Mouse (Mus musculus): Measurements from ENCODE around the gene Hadha. TPM values are rescaled to one million over a fixed set of nuclear protein-coding genes. Genes with fewer than 3 reads are reported as not detected.

Hadha gene
- total RNA-seq, 1 experiment from 2014 or later, result 103 TPM

DNA sequence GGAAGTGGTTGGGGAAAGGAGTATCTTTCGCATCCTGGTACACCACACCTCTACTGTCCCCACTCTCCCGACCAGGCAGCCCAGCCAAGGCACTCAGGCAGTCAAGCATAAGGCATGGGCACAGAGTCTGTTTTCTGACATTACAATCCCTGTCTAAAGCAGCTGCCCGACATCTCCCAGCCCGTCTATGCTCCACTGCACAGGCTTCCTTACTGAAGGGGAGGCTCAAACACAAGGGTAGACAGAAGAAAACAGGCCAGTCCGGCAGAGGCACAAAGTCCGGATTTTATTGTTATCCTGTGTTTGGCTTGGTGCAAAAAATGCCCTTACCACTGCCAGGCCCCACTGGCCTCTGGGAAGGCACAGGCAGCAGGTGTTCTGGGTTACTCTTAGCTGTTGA is 35.8 kb downstream of the Hadha start:
- ATAC-seq (replicated peaks; ENCODE audit: insufficient number of reproducible peaks, low FRiP score, low TSS enrichment, poor library complexity, severe bottlenecking), result no peak

DNA sequence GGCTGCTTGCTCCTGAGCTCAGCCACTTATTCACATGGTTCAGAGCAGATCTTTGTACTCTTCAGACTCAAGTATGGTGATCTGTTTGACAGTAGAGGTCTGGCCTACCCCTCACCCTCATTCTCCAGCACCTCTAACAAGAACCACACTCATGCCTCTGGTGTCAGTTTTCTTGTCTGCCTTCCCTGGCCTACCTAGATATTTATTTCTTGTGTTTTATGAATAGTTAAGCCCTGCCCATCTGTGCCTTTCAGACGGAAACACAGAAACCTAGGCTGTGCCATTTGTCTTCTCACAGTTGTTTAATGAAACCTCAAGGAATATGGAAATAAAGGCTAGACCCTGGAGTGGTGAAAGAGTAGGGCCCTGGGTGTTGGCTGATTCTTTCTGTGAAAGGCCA is 36.9 kb downstream of the Hadha start:
- no peak for ATAC-seq (replicated peaks; ENCODE audit: insufficient number of reproducible peaks, low FRiP score, low TSS enrichment, poor library complexity, severe bottlenecking)

DNA sequence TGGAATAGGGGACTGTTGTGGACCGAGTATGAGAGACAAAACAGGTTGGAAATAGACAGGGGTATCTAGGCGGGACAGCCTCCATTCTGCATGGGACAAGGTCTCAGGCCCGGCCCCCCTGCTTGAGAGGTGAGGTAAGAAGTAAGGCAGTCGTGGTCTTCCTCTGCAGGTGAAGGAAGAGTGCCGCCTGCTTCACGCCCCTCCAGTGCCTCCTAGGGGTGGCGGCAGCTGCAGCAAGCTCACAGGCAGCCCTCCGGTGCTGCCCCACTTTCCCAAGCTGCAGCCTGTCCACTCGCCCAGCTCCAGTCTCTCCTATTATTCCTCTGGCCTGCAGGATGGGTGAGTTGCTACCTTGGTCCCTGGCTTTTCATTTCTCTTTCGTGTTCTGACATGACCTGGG is 39.2 kb downstream of the Hadha start:
- no peak for ATAC-seq (replicated peaks; ENCODE audit: insufficient number of reproducible peaks, low FRiP score, low TSS enrichment, poor library complexity, severe bottlenecking)

DNA sequence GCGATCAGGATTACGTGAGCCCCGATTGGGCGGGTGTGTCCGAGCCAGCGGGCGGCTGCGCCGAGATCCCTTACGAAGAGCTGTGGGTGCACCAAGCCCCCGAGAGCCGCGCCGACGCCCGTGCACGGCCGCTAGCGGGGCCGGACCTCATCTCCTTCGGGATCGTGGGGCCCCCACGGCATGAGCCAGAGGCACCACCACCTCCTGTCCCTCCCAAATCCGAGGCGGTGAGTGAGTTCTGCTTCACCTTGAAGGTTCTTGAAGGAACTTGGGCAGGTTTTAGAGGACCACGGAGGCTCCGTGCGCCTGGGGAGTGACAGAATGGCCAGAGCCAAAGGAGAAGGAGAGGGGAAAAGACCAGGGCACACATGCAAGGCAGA is 40.2 kb downstream of the Hadha start:
- ATAC-seq (replicated peaks; ENCODE audit: insufficient number of reproducible peaks, low FRiP score, low TSS enrichment, poor library complexity, severe bottlenecking), result no peak

DNA sequence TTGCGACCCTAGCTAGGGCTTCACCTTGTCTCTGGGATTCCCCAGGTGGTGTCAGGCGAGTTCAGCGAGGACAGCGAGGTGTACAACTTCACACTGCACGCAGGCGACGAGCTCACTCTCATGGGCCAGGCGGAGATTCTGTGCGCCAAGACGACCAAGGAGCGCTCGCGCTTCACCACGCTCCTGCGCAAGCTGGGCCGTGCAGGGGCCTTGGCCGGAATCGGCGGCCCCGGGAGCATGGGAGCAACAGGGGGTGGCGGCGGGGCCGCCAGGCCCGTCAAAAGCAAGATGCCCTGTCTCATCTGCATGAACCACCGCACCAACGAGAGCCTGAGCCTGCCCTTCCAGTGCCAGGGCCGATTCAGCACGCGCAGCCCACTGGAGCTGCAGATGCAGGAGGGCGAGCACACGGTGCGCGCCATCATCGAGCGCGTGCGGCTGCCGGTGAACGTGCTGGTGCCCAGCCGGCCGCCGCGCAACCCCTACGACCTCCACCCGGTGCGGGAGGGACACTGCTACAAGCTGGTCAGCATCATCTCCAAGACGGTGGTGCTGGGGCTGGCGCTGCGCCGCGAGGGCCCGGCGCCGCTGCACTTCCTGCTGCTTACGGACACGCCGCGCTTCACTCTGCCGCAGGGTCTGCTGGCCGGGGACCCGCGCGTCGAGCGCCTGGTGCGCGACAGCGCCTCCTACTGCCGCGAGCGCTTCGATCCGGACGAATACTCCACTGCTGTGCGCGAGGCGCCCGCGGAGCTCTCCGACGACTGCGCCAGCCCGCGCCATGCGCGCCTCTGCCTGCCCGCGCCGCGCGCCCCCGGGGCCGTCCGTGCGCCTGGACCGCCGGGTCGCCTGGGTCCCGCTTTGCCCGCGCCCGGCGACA is 40.8 kb downstream of the Hadha start:
- ATAC-seq (replicated peaks; ENCODE audit: insufficient number of reproducible peaks, low FRiP score, low TSS enrichment, poor library complexity, severe bottlenecking), result no peak

DNA sequence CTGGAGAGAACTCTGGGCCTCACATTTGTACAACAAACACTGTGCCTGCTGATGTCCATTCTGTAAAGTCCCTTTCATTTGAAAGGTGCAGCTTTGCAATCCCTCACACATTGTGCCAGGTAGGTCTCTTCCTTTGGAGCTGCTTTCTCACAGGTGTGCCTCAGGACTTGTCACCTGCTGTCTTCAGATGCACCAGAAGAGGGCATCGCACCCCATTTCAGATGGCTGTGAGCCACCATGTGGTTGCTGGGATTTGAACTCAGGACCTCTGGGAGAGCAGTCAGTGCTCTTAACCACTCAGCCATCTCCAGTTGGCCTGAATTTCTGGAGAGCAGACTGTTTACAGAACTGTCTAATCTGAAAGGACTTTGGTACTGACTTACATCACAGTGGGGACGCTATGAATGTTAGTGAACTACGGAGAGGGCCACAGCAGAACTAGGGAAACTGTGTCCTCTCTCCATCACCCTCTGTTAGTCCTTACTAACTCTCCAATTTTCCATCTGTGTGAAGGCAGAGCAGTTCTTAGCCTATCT is 42.4 kb downstream of the Hadha start:
- ATAC-seq (replicated peaks; ENCODE audit: insufficient number of reproducible peaks, low FRiP score, low TSS enrichment, poor library complexity, severe bottlenecking), result no peak

DNA sequence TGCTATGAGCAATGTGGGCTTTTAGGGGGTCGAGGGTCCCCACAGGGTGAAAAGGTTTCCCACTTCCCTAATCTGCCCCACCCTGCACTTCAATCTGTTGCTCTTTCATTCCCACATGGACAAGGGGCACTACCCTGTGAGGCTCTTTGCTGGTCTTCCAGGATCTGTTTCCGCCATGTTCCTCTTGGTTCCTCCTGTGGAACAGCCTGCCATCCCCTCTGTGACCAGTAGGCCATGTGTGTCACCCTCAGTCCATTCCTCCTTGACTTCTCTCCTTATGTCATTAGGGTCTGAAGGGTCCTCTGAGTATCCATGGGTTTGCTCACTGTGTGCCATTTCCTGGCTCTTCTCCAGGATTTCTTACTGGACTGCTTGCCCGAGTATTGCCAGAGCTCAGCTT is 43.2 kb downstream of the Hadha start:
- ATAC-seq (replicated peaks; ENCODE audit: insufficient number of reproducible peaks, low FRiP score, low TSS enrichment, poor library complexity, severe bottlenecking), result no peak

DNA sequence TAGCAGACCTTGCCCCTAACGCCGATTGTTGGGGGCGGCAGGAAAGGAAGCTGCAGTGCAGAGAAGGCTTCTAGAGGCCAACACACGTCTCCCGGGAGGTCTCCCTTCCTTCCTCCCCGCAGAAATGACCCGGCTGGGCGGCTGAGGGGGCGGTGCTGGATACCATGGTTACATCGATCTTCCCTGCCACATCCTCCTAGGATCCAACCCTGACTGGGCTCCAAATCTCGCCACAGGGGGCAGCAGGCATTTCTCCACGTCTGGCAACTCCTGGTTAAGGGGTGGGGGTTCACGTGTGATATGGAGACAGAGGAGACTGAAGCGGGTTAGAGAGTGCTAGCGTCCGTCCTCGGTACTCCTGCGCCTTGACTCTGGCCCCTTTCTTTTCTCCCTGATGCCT is 43.8 kb downstream of the Hadha start:
- ATAC-seq (replicated peaks; ENCODE audit: insufficient number of reproducible peaks, low FRiP score, low TSS enrichment, poor library complexity, severe bottlenecking), result no peak

DNA sequence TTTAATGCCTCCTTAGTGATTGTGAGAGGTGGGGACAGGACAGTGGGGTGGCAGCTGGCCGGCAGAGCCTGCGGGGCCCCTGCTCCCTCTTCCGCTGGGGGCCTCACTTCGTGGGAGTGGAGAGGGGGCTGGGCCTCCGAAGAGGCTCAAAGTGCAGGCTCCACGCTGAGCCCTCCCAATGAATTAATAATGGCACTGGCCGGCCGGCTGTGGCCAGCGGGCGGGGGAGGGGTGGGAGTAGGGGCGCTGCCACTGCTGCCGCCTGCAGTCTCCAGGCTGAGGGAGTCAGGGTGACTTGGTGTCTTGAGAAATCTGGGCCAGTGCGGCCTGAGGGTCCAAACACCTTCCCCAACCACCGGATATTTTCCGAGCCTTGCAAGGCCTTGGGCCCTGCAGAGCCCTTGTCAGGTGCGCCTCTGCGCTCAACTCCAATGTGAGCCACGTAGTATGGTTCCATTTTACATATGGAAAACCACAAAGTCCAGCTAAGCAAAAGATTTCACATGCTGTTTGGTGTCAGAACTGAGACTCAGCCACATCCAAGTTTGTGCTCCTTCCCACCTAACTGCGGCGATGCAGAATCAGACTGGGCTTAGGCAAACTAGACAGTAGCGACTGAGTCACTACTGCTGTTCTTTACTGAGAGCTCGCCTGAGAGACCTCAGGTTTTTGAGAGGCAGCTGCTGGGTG is 44.4 kb downstream of the Hadha start:
- ATAC-seq (replicated peaks; ENCODE audit: insufficient number of reproducible peaks, low FRiP score, low TSS enrichment, poor library complexity, severe bottlenecking), result no peak

DNA sequence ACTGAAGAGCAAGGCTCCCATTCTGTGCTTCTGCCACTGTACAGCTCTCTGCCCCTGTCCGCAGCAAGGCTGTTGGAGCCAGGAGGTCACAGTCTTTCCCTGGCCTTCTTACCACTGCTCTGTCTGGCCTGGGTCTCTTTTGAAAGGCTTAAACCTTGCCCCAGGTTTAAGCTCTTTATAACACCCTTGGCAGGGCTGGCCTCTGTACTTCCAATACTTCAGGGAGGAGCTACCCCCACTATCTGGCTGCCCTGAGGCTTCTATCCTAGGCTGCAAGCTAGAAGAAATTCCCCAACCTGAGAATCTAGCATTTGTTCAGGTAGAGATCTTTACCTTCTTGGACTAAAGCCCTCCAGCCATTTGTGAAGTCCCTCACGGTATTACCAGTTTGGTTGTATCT is 45.1 kb downstream of the Hadha start:
- ATAC-seq (replicated peaks; ENCODE audit: insufficient number of reproducible peaks, low FRiP score, low TSS enrichment, poor library complexity, severe bottlenecking), result no peak

DNA sequence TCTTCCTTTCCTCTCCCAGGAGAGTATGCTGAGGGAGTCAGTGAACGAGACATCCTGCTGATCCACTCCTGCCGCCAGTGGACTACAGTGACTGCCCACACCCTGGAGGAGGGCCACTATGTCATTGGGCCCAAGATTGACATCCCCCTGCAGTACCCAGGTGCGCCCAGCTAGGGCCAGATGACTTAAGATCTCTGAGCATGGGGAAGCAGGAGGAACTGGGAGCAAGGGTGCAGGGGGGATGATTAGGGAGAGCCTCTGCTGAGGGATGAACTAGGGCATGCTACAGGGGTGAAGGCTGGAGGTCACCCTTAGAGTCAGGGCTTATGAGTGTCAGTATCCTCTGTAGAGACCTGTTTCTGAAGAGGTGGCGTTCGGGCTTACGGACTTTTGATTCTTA is 46.7 kb downstream of the Hadha start:
- no peak for ATAC-seq (replicated peaks; ENCODE audit: insufficient number of reproducible peaks, low FRiP score, low TSS enrichment, poor library complexity, severe bottlenecking)

DNA sequence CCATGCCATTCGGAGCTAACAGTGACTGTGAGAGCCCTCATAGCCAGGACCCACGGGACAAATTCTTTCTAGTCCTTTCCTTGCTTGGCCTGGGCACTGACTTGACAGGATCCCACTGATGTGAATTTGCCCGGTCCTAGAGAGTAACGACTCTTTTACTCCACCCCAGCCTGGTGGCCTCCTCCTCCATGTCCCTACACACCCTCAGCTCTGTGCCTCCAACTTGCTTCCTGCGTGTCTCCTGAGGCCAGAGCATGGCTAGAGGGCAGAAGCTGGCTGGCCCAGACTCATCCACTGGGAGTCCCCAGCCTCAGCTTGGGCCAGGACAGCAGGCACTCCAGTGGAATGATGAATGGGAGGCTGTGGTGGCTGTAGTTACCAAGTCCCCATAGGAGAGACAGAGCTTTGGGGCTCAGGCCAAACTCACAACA is 47.3 kb downstream of the Hadha start:
- no peak for ATAC-seq (replicated peaks; ENCODE audit: insufficient number of reproducible peaks, low FRiP score, low TSS enrichment, poor library complexity, severe bottlenecking)

DNA sequence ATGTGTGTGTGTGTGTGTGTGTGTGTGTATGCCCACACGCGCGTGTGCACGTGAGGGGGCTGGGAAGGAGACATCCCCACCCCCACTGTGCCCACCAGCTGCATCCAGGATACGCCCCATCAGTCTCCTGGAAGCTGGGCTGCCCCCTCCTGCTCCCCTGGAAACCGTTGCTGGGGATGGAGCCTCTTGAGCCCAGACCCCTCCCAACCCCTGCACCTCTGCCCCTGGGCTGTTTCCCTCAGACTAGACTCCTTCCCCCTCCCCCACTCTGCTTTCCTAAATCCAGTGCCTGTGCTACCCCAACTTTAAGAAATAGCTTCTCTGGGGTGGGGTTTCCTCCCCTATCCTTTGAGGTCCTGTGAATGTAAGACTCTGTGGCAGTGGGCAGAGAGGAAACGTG is 47.8 kb downstream of the Hadha start:
- no peak for ATAC-seq (replicated peaks; ENCODE audit: insufficient number of reproducible peaks, low FRiP score, low TSS enrichment, poor library complexity, severe bottlenecking)

DNA sequence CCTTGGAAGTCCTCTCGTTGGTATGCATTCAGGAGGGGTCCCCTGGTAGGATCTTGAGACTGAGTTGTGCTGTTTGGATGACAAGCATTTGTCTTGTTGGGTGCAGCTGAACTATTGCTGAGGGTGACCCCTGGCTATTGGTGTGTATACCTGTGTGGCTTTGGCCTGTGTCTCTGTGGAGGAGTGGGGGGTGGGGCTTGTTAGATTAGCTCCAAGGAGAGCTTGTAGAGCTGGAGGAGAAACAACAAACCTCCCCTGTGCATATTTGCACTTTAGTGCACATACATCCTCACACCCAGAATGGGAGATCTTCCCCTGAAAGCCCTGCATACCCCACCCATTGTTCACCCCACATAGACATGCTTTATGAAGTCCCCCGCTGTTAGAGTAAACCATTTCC is 48.2 kb downstream of the Hadha start:
- ATAC-seq (replicated peaks; ENCODE audit: insufficient number of reproducible peaks, low FRiP score, low TSS enrichment, poor library complexity, severe bottlenecking), result no peak

DNA sequence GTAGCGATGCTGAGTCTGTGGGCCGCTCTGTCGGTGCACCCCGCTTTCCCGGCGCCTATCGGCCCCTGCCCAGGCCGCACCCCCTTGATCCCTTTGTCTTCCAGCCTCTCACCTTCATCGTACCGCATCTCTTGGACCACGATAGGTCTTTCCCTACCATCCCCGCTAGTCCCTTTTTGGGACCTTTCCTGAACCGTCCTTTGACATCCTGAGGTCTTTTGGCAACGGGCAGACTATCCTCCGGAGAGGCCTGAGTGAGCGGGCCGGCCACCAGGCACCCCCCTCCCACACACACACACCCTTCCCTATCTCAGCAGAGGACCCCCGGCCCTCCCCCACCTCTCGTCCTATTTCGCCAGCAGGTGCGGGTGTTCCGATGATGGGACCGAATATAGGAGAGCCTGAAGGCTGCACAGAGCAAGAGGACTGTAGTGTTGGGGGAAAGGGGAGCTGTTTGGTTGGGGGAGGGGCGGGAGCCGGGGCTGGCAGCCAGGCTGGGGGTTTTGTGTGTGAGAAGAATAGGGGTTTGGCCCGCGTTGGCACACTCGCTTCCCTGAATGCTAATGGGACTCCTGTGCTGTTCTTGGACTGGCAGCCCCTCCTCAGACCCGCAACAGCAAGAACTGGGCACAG is 49.2 kb downstream of the Hadha start, which contains the start of gene 3110082J24Rik:
Gene 3110082J24Rik (minus strand): TSS at position 419 of the 633 bp plus-strand sequence.
- no peak for ATAC-seq (replicated peaks; ENCODE audit: insufficient number of reproducible peaks, low FRiP score, low TSS enrichment, poor library complexity, severe bottlenecking)

DNA sequence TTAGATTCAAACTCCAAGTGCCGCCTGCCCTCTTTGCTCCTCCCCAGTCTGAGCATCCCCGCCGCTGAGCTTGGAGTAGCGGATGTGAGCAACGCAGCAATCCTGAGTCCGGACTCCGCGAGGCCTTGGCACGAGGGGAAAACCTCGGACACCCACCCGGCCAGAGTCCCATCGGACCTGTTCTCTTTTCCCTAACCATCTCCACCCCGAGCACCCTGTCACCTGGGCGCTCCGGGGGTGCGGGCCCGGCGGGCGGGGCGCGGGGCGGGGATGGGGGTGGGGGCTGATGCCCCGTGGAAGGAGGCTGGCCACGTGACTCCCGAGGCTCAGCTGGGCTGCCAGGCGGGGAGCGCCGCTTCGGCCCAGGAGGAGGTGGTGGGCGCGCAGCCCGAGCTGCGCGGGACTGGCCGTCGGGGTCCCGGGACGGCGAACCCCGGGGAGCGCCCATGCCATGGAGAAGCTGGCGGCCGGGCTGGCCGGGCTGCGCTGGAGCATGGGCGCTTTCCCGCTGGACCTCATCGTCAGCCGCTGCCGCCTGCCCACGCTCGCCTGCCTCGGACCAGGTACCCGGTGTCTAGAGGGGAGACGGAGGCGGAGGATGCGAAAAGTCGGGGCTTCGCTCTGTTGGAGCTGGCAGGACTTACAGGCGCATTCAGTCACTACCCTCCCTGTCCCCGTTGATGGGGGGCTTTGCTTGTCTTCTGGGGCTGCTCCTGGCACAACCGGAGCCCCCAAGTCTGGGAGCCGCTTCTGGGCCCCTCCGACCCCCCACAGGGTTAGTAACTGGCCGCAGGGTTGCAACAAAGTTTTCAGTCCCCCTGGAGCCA is 49.9 kb downstream of the Hadha start, which contains the start of gene Garem2:
Gene Garem2 (plus strand): TSS at position 321 of the 827 bp plus-strand sequence.
- no peak for ATAC-seq (replicated peaks; ENCODE audit: insufficient number of reproducible peaks, low FRiP score, low TSS enrichment, poor library complexity, severe bottlenecking)

DNA sequence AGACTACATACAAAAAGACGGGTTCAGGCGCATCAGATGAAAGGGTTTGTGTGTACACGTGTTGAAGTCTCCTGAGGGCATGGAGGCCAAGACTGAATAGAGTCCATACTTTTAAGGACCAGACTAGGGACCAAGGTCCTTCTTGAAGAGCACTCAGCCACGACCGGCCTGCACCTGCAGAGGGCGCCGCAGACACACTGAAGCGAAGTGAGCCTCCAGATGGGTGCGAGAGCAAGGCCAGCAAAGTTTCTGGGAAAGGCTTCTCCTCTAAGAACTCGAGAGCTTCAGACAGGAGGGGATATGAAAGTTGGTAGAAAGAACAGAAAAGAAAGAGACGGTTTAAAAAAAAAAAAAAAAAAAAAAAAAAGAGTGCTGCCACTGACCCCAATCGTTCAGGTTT is 50.6 kb downstream of the Hadha start:
- no peak for ATAC-seq (replicated peaks; ENCODE audit: insufficient number of reproducible peaks, low FRiP score, low TSS enrichment, poor library complexity, severe bottlenecking)

DNA sequence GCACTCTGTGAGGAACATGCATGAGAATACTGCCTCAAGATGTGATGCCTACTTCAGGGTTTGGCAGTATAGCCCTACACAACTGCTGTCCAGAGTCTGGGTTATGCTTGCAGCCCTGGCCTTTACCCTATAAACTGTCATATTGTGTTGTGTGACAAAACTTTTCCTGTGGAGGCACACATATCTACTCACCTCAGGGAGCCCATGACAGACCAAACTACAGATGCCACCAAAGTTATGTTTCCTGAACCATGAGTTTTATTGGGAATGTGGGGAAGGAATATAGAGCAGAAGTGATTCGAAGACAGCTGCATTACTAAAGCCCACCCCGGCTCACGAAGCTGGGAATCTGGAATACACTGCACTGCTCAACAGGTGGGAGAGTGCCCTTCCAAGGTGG is 51.6 kb downstream of the Hadha start:
- no peak for ATAC-seq (replicated peaks; ENCODE audit: insufficient number of reproducible peaks, low FRiP score, low TSS enrichment, poor library complexity, severe bottlenecking)

DNA sequence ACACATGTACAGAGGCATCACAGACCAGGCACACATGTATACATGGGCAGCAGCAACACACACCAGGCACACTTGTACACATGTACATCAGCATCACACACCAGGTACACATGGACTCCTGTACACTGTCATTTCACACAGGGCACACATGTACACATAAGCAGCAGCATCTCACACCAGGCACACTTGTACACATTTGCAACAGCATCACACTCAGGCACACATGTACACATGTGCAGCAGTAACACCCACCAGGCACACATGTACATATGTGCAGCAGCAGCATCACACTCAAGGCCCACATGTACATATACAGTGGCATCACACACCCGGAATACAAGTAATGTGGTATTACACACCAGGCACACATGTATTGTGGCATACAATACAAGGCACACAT is 56.7 kb downstream of the Hadha start:
- ATAC-seq (replicated peaks; ENCODE audit: insufficient number of reproducible peaks, low FRiP score, low TSS enrichment, poor library complexity, severe bottlenecking), result no peak
